Comparison of ENCODE assay signal across 8 mouse cellular contexts in genomic region chr9:124424292-124424541, GRCm38 (mm10). TPM values are rescaled to one million over a fixed set of nuclear protein-coding genes. Genes with fewer than 3 reads are reported as not detected.
A peak's percentile ranks its signal among the peaks of the same experiment; 100 is the strongest.
DNase-seq lines count a peak whose midpoint lies in the region; ATAC-seq and TF ChIP-seq lines count a peak whose summit lies in the region.

No protein-coding gene starts in this region.

- peak overlapping the region; percentile 89 for H3K27ac ChIP-seq in cerebellum, adult 2 months (ENCODE audit: insufficient read depth, low read length)
- peak overlapping the region; percentile 99 for H3K27ac ChIP-seq in spleen, adult 2 months (ENCODE audit: insufficient read depth, low read length)
- H3K27ac ChIP-seq in liver, embryonic 11.5 days (ENCODE audit: low read depth, low read length) = peak overlapping the region; percentile 99
- H3K27ac ChIP-seq in stomach, embryonic 15.5 days = peak overlapping the region; percentile 98

- no peak for TF ChIP-seq POLR2A in cerebellum, adult 2 months (IDR thresholded peaks at IDR 0.05; ENCODE audit: borderline replicate concordance, insufficient read depth, low read length)
- TF ChIP-seq POLR2A in spleen, adult 2 months (IDR thresholded peaks at IDR 0.05; ENCODE audit: low read depth, low read length) = no peak

- no peaks in the 10 kb centered on the region for H3K4me1 ChIP-seq in cerebellum, adult 2 months (ENCODE audit: control insufficient read depth, insufficient read depth, low read length)
- H3K4me1 ChIP-seq in spleen, adult 2 months (ENCODE audit: control insufficient read depth, insufficient read depth, insufficient read length) = no peaks in the 10 kb centered on the region
- H3K4me1 ChIP-seq in liver, embryonic 11.5 days (replicated peaks; ENCODE audit: control insufficient read depth, insufficient read depth, low read length) = no peaks in the 10 kb centered on the region
- no peaks in the 10 kb centered on the region for H3K4me1 ChIP-seq in stomach, embryonic 15.5 days

- under 1% methylated on average over 27 of the region's 27 CpGs for WGBS in cerebellum, adult 2 months
- under 1% methylated on average over 27 of the region's 27 CpGs for WGBS in spleen, adult 2 months
- 1% methylated on average over 27 of the region's 27 CpGs for WGBS in liver, embryonic 11.5 days
- WGBS in stomach, embryonic 15.5 days = under 1% methylated on average over 27 of the region's 27 CpGs

- no peaks in the 10 kb centered on the region for H3K27me3 ChIP-seq in cerebellum, adult 2 months (ENCODE audit: control insufficient read depth, insufficient read depth, low read length)
- H3K27me3 ChIP-seq in spleen, adult 2 months (ENCODE audit: control insufficient read depth, insufficient read depth, low read length) = no peaks in the 10 kb centered on the region
- H3K27me3 ChIP-seq in liver, embryonic 11.5 days (replicated peaks; ENCODE audit: control insufficient read depth, insufficient read depth, low read length) = no peaks in the 10 kb centered on the region
- no peaks in the 10 kb centered on the region for H3K27me3 ChIP-seq in stomach, embryonic 15.5 days (replicated peaks)

- ATAC-seq in liver, embryonic 11.5 days (replicated peaks; ENCODE audit: low FRiP score) = no peak; the same call in 1 of the 2 replicates
- ATAC-seq in stomach, embryonic 15.5 days (ENCODE audit: insufficient read depth, low FRiP score, low read depth) = no peak

- H3K36me3 ChIP-seq in spleen, adult 2 months (ENCODE audit: control insufficient read depth, insufficient read depth, low read length) = no peaks in the 10 kb centered on the region
- H3K36me3 ChIP-seq in liver, embryonic 11.5 days (ENCODE audit: control insufficient read depth, insufficient read depth, low read length) = no peaks in the 10 kb centered on the region
- H3K36me3 ChIP-seq in stomach, embryonic 15.5 days = no peaks in the 10 kb centered on the region

- H3K9me3 ChIP-seq in liver, embryonic 11.5 days (ENCODE audit: control insufficient read depth, low read length) = no peaks in the 10 kb centered on the region
- H3K9me3 ChIP-seq in stomach, embryonic 15.5 days = no peaks in the 10 kb centered on the region

- peak overlapping the region; percentile 79 for H3K9ac ChIP-seq in liver, embryonic 11.5 days (ENCODE audit: low read depth, low read length)
- peak overlapping the region; percentile 60 for H3K9ac ChIP-seq in stomach, embryonic 15.5 days

- TF ChIP-seq CTCF in cerebellum, adult 2 months (IDR thresholded peaks at IDR 0.05; ENCODE audit: borderline replicate concordance, insufficient read depth, low read depth, low read length) = no peak
- TF ChIP-seq CTCF in spleen, adult 2 months (IDR thresholded peaks at IDR 0.05; ENCODE audit: extremely low read depth, insufficient read depth, insufficient read length, insufficient replicate concordance) = no peak

- no peak for DNase-seq in cerebellum, adult 2 months
- DNase-seq in cerebellum, postnatal 14 days = no peak
- DNase-seq in spleen, adult 2 months (ENCODE audit: low read depth in 1 of 2, low spot score in 2 of 2) = no peak
- DNase-seq in spleen, postnatal 36 days (ENCODE audit: low spot score in 2 of 2) = no peak
- no peak for DNase-seq in liver, embryonic 11.5 days (ENCODE audit: low spot score)
- no peak for DNase-seq in embryo, embryonic 9.5 days (ENCODE audit: extremely low spot score)
- DNase-seq in spleen, adult 12 weeks (ENCODE audit: low spot score) = no peak

- peak overlapping the region; percentile 87 for H3K4me3 ChIP-seq in cerebellum, adult 2 months (replicated peaks; ENCODE audit: insufficient read depth, low read depth, low read length)
- H3K4me3 ChIP-seq in spleen, adult 2 months (ENCODE audit: extremely low read depth, insufficient read depth, insufficient read length) = peak overlapping the region; percentile 82
- H3K4me3 ChIP-seq in liver, embryonic 11.5 days (ENCODE audit: low read depth, low read length) = peak overlapping the region; percentile 70
- H3K4me3 ChIP-seq in stomach, embryonic 15.5 days (replicated peaks) = peak overlapping the region; percentile 66

- H3K4me2 ChIP-seq in liver, embryonic 11.5 days = peak overlapping the region; percentile 76
- H3K4me2 ChIP-seq in stomach, embryonic 15.5 days = peak overlapping the region; percentile 78

RNA-seq across cellular contexts. Expression of gene Ppp2r3d, which starts 52.5 kb away (rescaled TPM):
- 163 and 167 TPM in 2 replicates for polyA plus RNA-seq in cerebellum, adult 2 months (2012; rRNA removed)
- 265 and 332 TPM in 2 replicates for polyA plus RNA-seq in spleen, adult 2 months (2012; rRNA removed)
- polyA plus RNA-seq in liver, embryonic 11.5 days (2014; fragmentation: Nextera tagmentation; extraction: Ambion mirVana) = 83.7 and 91.3 TPM in 2 replicates
- 128 and 139 TPM in 2 replicates for polyA plus RNA-seq in stomach, embryonic 15.5 days (2015; fragmentation: Nextera tagmentation; extraction: Ambion mirVana)
